Mouse (Mus musculus): ENCODE measurements around the gene Fzd9. TPM values are rescaled to one million over a fixed set of nuclear protein-coding genes. Genes with fewer than 3 reads are reported as not detected.

The Fzd9 gene
- total and polyA plus RNA-seq, 3 experiments, result not detected

DNA sequence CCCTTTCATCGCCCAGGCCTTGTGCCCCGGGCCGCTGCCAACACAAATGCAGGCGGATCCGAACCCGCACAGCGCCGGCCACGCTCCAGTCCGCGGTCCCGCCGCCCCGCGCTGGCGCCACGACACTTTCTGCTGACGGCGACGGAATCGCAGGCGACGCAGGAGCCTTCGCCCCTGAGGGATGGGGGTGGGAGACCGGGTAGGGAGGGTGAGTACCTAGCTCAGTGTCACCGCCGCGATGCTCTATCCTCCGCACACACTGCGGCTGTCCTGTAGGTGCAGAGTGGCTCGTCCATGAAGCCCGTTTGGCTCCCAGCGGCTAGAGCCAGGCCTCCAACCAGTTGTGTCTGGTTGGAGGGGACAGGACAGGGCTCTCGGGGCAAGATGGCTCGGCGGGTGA is 25.6 kb upstream of the Fzd9 start:
- TF ChIP-seq ZC3H11A (IDR thresholded peaks at IDR 0.05; ENCODE audit: low read depth, low read length) (no peak), ELF1 (IDR thresholded peaks at IDR 0.05; ENCODE audit: low read depth, low read length) (no peak), ZMIZ1 (IDR thresholded peaks at IDR 0.05; ENCODE audit: low read depth, low read length) (no peak), CHD1 (IDR thresholded peaks at IDR 0.05; ENCODE audit: low read depth, low read length) (no peak), RCOR1 (conservative IDR thresholded peaks at IDR 0.05; ENCODE audit: low read depth, low read length) (no peak), JUND (conservative IDR thresholded peaks at IDR 0.05; ENCODE audit: low read depth, low read length) (no peak), ZKSCAN1 (IDR thresholded peaks at IDR 0.05; ENCODE audit: borderline replicate concordance, low read depth, low read length) (no peak), MAFK (IDR thresholded peaks at IDR 0.05; ENCODE audit: insufficient replicate concordance, low read length) (no peak), MXI1 (IDR thresholded peaks at IDR 0.05; ENCODE audit: low read depth, low read length) (no peak), USF2 (conservative IDR thresholded peaks at IDR 0.05; ENCODE audit: low read depth, low read length) (no peak)
- Histone ChIP-seq H3K9ac (ENCODE audit: insufficient read depth, low read depth) (no peak overlapping the region), H3K4me2 (ENCODE audit: insufficient read depth, low read depth, poor library complexity, severe bottlenecking) (no peak overlapping the region), H3K27me3 (replicated peaks) (peaks cover 65% of the 10 kb centered on the region), H3K36me3 (replicated peaks in 1 of 2; ENCODE audit: control insufficient read depth in 1 of 2, insufficient read depth in 1 of 2, low read length in 1 of 2) (no peaks in the 10 kb centered on the region), H3K4me1 (ENCODE audit: control insufficient read depth in 1 of 2, insufficient read depth in 2 of 2) (no peaks in the 10 kb centered on the region), H3K27ac (ENCODE audit: insufficient read depth, low read depth) (no peak overlapping the region), H3K9me3 (replicated peaks; ENCODE audit: low read length) (no peaks in the 10 kb centered on the region), H3K4me3 (replicated peaks in 1 of 3; ENCODE audit: low read depth in 2 of 3, low read length in 2 of 3, poor library complexity in 1 of 3) (no peak overlapping the region), H3K79me2 (replicated peaks; ENCODE audit: control insufficient read depth, extremely low read depth, insufficient read depth, poor library complexity, severe bottlenecking) (no peaks in the 10 kb centered on the region)
- DNase-seq (ENCODE audit: extremely low read depth), result no peak
- dilution Hi-C loops (cut with MboI; ENCODE audit: extremely low pct_ligation_motif_present, extremely low pct_unique_long_range_greater_than_20kb, low sequenced_read_pairs), result no loop called here
- in situ Hi-C loops (cut with MboI; ENCODE audit: low pct_ligation_motif_present, low pct_unique_long_range_greater_than_20kb, low sequenced_read_pairs), result no loop called here

DNA sequence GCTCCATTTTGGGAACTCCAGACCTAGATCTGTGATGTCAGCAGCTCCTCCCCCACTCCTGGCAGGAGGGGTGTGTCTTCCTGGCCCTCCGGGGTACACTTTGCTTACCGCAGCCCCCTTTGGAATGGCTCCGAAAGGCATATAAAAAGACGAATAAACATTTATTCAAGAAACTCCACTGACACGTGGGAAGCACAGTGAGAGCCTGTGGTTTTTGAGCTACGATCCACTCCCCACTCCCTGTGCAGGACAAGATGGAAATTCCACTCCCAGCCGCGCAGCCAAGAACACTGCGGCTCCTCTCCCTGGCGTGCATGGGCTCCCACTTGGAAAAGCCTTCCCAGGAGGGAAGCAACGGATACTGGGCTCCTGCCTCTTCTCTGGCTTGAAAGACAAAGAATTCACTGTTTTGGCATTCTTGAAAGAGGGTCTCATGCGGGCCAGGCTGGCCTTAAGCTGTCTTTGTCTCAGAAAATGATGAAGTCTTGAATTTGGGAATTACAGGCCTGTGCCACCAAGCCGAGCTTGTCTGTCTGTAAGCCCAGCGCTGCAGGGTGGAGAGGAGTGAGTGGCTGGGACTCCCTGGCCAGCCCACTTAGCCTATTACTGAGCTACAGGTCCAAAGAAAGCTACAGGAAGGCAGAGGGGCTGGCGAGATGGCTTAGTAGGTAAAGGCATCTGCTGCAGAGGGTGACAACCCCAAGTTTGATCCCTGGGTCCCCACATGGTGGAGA is 23.8 kb upstream of the Fzd9 start:
- no peaks in the 10 kb centered on the region for H3K36me3 ChIP-seq (replicated peaks in 1 of 2; ENCODE audit: control insufficient read depth in 1 of 2, insufficient read depth in 1 of 2, low read length in 1 of 2)
- TF ChIP-seq TCF12 (IDR thresholded peaks at IDR 0.05; ENCODE audit: low read depth, low read length), result no peak
- no peak for TF ChIP-seq CHD2 (IDR thresholded peaks at IDR 0.05; ENCODE audit: low read length)
- no peak for TF ChIP-seq PAX5 (IDR thresholded peaks at IDR 0.05; ENCODE audit: low read length)
- TF ChIP-seq ZKSCAN1 (IDR thresholded peaks at IDR 0.05; ENCODE audit: borderline replicate concordance, low read depth, low read length), result no peak
- no peak for TF ChIP-seq ZNF384 (IDR thresholded peaks at IDR 0.05; ENCODE audit: low read depth, low read length)
- TF ChIP-seq SMC3 (IDR thresholded peaks at IDR 0.05; ENCODE audit: low read depth, low read length), result no peak
- no peak for TF ChIP-seq MXI1 (IDR thresholded peaks at IDR 0.05; ENCODE audit: low read depth, low read length)
- no peak for TF ChIP-seq JUND (conservative IDR thresholded peaks at IDR 0.05; ENCODE audit: low read depth, low read length)
- no peak for TF ChIP-seq BHLHE40 (IDR thresholded peaks at IDR 0.05; ENCODE audit: low read depth, low read length)
- no peak for TF ChIP-seq NRF1 (IDR thresholded peaks at IDR 0.05; ENCODE audit: low read depth, low read length)
- no peak for TF ChIP-seq EP300 (IDR thresholded peaks at IDR 0.05; ENCODE audit: low read length)
- no peak for TF ChIP-seq SIN3A (IDR thresholded peaks at IDR 0.05; ENCODE audit: low read length)
- no peak for TF ChIP-seq KAT2A (IDR thresholded peaks at IDR 0.05; ENCODE audit: insufficient replicate concordance, low read length)
- TF ChIP-seq IRF4 (IDR thresholded peaks at IDR 0.05; ENCODE audit: low read depth, low read length), result no peak
- no peak for TF ChIP-seq ELF1 (IDR thresholded peaks at IDR 0.05; ENCODE audit: low read depth, low read length)
- TF ChIP-seq CTCF (conservative IDR thresholded peaks at IDR 0.05 in 1 of 2, IDR thresholded peaks at IDR 0.05 in 1 of 2; ENCODE audit: low read depth in 2 of 2, low read length in 2 of 2), result no peak
- no peak for TF ChIP-seq MAFK (IDR thresholded peaks at IDR 0.05; ENCODE audit: insufficient replicate concordance, low read length)
- TF ChIP-seq MAX (IDR thresholded peaks at IDR 0.05; ENCODE audit: low read length), result no peak
- TF ChIP-seq GABPA (IDR thresholded peaks at IDR 0.05; ENCODE audit: insufficient replicate concordance, low read depth, low read length), result no peak
- no peak overlapping the region for H3K4me3 ChIP-seq (replicated peaks in 1 of 3; ENCODE audit: low read depth in 2 of 3, low read length in 2 of 3, poor library complexity in 1 of 3)
- peaks cover 64% of the 10 kb centered on the region for H3K27me3 ChIP-seq (replicated peaks)
- no peaks in the 10 kb centered on the region for H3K79me2 ChIP-seq (replicated peaks; ENCODE audit: control insufficient read depth, extremely low read depth, insufficient read depth, poor library complexity, severe bottlenecking)
- no peak overlapping the region for H3K9ac ChIP-seq (ENCODE audit: insufficient read depth, low read depth)
- no peaks in the 10 kb centered on the region for H3K9me3 ChIP-seq (replicated peaks; ENCODE audit: low read length)
- no peak overlapping the region for H3K27ac ChIP-seq (ENCODE audit: insufficient read depth, low read depth)
- no peak for DNase-seq (ENCODE audit: extremely low read depth)
- peaks cover 0 to under 1% of the 10 kb centered on the region in 2 experiments; a peak in 1 of 4 replicates for H3K4me1 ChIP-seq (ENCODE audit: control insufficient read depth in 1 of 2, insufficient read depth in 2 of 2)
- no peak overlapping the region for H3K4me2 ChIP-seq (ENCODE audit: insufficient read depth, low read depth, poor library complexity, severe bottlenecking)
- in situ Hi-C loops (cut with MboI; ENCODE audit: low pct_ligation_motif_present, low pct_unique_long_range_greater_than_20kb, low sequenced_read_pairs) (no loop called here), dilution Hi-C loops (cut with MboI; ENCODE audit: extremely low pct_ligation_motif_present, extremely low pct_unique_long_range_greater_than_20kb, low sequenced_read_pairs) (no loop called here)
